16 mouse cellular contexts compared by ENCODE assay signal in genomic region chr7:68726380-68726779, GRCm38 (mm10).
"Had no signal": no experiment of that assay in that cellular context is flagged by ENCODE, and none has a peak within 500 bp of the region (broad histone marks: within the 10 kb centered on the region; RNA-seq: fewer than 3 reads in every experiment).

No protein-coding gene starts in this region.

- H3K9ac ChIP-seq: limb, embryonic 13.5 days; liver, embryonic 14.5 days; midbrain, embryonic 12.5 days; neural tube, embryonic 13.5 days had no signal

- H3K36me3 ChIP-seq: limb, embryonic 13.5 days; midbrain, embryonic 12.5 days; neural tube, embryonic 13.5 days had no signal

- H3K4me3 ChIP-seq: layer of hippocampus, adult 2 months; limb, embryonic 13.5 days; midbrain, embryonic 12.5 days; neural tube, embryonic 13.5 days had no signal

- ATAC-seq: midbrain, embryonic 16.5 days had no signal

- H3K27ac ChIP-seq: kidney, postnatal 0 days; layer of hippocampus, adult 2 months; limb, embryonic 13.5 days; liver, embryonic 14.5 days; midbrain, embryonic 12.5 days; neural tube, embryonic 13.5 days had no signal

- H3K4me2 ChIP-seq: limb, embryonic 13.5 days; midbrain, embryonic 12.5 days; neural tube, embryonic 13.5 days had no signal

- H3K4me1 ChIP-seq: midbrain, embryonic 12.5 days; neural tube, embryonic 13.5 days had no signal

- H3K27me3 ChIP-seq: limb, embryonic 13.5 days; midbrain, embryonic 12.5 days; neural tube, embryonic 13.5 days had no signal

- H3K9me3 ChIP-seq: limb, embryonic 13.5 days; midbrain, embryonic 12.5 days; neural tube, embryonic 13.5 days had no signal

- DNase-seq: kidney, adult 11 months; kidney, adult 9 months; kidney, postnatal 36 days; left cerebral cortex, postnatal 4 days; lung, adult 18-20 months; retina, postnatal 1 day; right cerebral cortex, postnatal 14 days; thymus, adult 18-20 months; thymus, postnatal 25 days had no signal
